Mouse (Mus musculus): Measurements from ENCODE around the gene Esp6.
"Not testable (repeated sequence)": the region's sequence is repeated elsewhere in the genome, so short reads cannot be mapped to it uniquely, and the experiment has no call there.

DNA sequence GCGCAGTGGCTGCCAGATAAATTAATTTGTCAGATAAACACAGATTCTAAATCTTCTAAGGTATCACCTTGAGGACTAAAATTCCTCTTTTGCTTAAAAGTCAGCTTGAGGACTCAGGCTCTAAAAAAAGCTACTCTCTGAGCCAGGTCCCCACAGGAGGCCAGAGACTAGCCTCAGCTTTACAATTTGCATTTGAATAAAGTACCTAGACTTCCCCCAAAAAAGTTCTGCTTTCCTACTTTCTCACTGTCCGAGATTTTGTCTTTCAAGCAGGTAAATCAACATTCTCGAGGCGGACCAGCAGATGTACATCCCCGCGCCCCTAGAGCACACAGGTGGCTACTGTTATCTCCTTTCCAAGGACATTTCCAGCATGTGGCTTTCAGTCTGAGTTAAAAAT, 22.6 kb downstream of the Esp6 start:
- TF ChIP-seq POLR2A (IDR thresholded peaks at IDR 0.05; ENCODE audit: low read depth, low read length); CTCF (IDR thresholded peaks at IDR 0.05; ENCODE audit: extremely low read depth, insufficient read depth, insufficient read length, insufficient replicate concordance): not testable (repeated sequence)

All from spleen, adult 2 months (tissue).